Mouse (Mus musculus): ENCODE results near the gene Spsb3.

DNA sequence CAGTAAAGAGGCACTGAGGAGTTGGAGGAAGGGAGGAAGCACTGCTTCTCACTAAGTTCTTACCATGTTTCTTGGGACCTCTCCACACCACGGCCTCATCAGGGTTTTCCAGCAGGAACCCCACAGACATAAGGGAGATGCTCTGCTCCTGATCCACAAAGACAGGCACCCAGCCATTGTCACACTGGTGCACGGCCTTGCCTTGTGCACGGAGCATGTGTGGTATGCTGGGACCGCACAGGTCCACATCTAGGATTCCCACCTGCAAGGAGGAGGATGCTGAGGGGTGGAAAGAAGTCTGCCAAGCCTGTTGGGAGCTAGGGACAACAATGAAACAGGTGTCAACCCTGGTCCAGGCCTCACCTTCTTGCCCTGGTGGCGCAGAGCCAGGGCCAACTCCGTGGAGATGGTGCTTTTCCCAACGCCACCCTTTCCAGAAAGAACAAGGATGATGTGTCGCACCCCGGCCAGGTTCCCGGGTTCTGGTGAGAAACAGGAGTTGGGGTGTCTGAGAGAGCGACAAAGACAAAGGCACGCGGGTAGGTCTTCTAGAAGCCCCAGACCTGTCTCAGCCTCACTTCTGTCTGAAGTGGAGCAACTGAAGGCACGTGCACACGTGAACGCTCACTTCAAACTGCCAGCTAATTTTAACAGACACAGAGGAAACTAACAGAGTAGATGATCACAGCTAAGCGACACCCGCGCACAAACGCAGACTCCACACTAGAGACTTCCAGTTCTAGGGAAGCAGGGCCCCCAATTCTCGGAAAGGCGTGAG is 898 bp upstream of the Spsb3 start:
- TF ChIP-seq EP300 (IDR thresholded peaks at IDR 0.05; ENCODE audit: low read depth), result no peak
- no peak for TF ChIP-seq CTCF (IDR thresholded peaks at IDR 0.05; ENCODE audit: low read depth)
